Mouse (Mus musculus): Measurements from ENCODE around the gene Zfp280b. TPM values are rescaled to one million over a fixed set of nuclear protein-coding genes. Genes with fewer than 3 reads are reported as not detected.

Zfp280b gene
- polyA plus RNA-seq, 1 experiment from 2014 or later = 28.7 TPM

DNA sequence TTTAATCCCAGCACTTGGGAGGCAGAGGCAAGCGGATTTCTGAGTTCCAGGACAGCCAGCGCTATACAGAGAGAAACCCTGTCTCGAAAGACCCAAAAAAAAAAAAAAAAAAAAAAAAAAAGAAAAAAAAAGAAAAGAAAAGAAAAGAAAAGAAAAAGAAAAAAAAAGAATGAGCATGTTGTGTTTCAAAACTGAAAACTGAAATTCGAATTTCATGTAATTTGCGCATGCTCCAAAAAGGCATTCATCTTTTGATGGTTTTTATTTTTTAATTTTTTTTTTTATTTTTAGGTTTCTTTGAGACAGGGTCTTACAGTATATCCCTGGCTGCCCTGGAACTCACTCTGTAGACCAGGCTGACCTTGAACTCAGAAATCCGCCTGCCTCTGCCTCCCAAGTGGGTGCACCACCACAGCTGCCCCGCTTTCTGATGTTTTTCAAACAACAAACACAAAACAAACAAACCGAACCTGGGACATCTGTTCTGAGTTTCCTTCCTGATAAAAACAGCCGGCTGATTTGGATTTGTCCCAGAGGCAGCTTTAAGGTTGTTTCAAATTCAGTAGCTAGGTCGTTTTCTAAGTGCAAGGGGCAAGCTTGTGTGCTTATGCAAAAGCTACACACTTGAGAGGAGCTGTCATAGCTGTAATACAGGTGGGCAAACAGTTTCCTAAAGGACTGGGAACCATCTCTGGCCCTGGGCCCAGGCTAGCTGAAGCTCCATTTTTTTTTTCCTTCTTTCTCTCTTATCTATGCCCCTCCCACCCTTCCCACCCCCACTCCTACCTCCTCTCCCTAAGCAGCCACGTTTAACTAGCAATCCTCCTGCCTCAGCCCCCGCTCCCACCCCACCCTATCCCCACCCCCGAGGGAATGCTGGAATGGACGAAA is 694 bp upstream of the Zfp280b start:
- peak overlapping the region; percentile 90; the same call in 1 of the 2 replicates for H3K9ac ChIP-seq
- H3K4me3 ChIP-seq = peak overlapping the region; percentile 66
- H3K4me2 ChIP-seq (replicated peaks) = peak overlapping the region; percentile 80
- H3K4me1 ChIP-seq = peaks cover 4% of the 10 kb centered on the region; the same call in 1 of the 2 replicates
- no peaks in the 10 kb centered on the region for H3K27me3 ChIP-seq
- peaks cover 15% of the 10 kb centered on the region for H3K36me3 ChIP-seq
- 51% methylated on average over 14 of the region's 14 CpGs for WGBS
- H3K9me3 ChIP-seq = no peaks in the 10 kb centered on the region
- H3K27ac ChIP-seq = peak overlapping the region; percentile 41; the same call in 1 of the 2 replicates
- ATAC-seq (ENCODE audit: insufficient number of reproducible peaks, insufficient read depth, low FRiP score, low TSS enrichment) = peak; percentile 42; the same call in 1 of the 2 replicates

DNA sequence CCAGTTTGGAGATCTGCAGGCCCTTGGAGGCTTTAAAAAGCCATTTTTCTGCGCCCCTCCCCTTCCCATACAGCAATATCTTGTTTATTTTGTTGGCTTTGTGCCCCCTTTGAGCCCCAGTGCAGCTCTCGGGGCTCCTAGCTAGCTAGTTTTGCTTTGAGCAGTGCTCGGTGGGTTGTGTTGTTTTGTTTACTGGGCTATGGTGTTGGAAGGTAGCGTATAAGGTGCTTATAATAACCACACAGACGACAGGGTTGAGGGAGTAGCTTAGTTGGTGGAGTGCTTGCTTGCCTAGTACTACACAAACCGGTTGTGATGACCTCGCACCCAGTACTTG is 637 bp downstream of the Zfp280b start:
- Histone ChIP-seq H3K27me3 (no peaks in the 10 kb centered on the region), H3K27ac (peak overlapping the region; percentile 80; the same call in 1 of the 2 replicates), H3K9ac (peak overlapping the region; percentile 90), H3K4me1 (peaks cover 3% of the 10 kb centered on the region; the same call in 1 of the 2 replicates), H3K4me2 (replicated peaks) (peak overlapping the region; percentile 80), H3K9me3 (no peaks in the 10 kb centered on the region), H3K4me3 (peak overlapping the region; percentile 66), H3K36me3 (peaks cover 28% of the 10 kb centered on the region)
- WGBS = 20% methylated on average over 7 of the region's 7 CpGs
- no peak for ATAC-seq (ENCODE audit: insufficient number of reproducible peaks, insufficient read depth, low FRiP score, low TSS enrichment)

DNA sequence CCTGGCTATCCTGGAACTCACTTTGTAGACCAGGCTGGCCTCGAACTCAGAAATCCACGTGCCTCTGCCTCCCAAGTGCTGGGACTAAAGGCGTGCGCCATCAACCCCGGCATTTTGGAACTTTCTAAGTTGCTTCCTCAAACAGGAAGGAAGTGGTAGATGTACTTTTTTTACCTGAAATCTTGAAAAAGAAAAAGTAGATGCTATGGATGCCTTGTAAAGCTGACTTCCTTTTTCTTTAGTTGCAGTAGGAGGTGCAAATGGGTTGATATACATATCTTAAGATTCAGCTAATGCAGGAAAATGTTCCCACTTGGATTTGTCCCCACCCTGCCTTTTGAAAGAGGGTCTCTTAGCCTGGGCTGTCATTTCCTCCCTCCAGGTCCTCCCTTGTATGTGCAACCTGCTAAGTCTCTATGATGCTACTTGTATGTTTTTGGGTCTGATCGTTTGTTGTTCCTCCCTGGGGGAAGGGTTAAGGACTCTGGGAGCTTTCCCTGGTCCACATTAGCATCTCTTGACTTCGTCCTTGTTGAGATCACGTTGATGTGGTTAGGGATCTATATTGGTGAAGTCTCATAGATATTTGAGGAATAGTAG is 1.7 kb downstream of the Zfp280b start:
- H3K9me3 ChIP-seq = no peaks in the 10 kb centered on the region
- no peak for ATAC-seq (ENCODE audit: insufficient number of reproducible peaks, insufficient read depth, low FRiP score, low TSS enrichment)
- H3K4me3 ChIP-seq = no peak overlapping the region
- H3K4me2 ChIP-seq (replicated peaks) = 0 out of 2 replicates have a peak overlapping the region, but pooled peaks have one; percentile 80
- no peak overlapping the region for H3K9ac ChIP-seq
- H3K4me1 ChIP-seq = no peaks in the 10 kb centered on the region
- no peaks in the 10 kb centered on the region for H3K27me3 ChIP-seq
- peaks cover 38% of the 10 kb centered on the region for H3K36me3 ChIP-seq
- no peak overlapping the region for H3K27ac ChIP-seq
- 93% methylated on average over 8 of the region's 8 CpGs for WGBS

DNA sequence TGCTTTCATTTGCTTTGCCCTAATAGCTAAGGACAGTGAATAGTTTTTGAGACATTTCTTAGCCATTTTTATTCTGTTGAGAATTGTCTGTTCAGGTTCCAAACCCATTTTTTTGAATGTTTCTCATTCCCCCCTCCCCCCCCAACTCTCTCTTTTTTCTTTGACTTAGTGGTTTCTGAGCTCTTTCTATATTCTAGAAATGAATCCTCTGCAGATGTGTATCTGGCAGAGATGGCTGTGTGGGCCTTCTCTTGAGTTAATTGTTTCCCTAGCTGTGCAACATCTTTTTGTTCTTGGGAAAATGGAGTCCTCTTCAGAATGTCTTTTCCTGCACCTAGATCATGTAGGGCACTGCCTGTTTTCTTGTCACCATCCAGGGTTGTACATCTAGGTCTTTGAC is 2.8 kb downstream of the Zfp280b start:
- ATAC-seq (ENCODE audit: insufficient number of reproducible peaks, insufficient read depth, low FRiP score, low TSS enrichment) = no peak
- Histone ChIP-seq H3K27ac (no peak overlapping the region), H3K9me3 (no peaks in the 10 kb centered on the region), H3K36me3 (peaks cover 49% of the 10 kb centered on the region), H3K4me2 (replicated peaks) (no peak overlapping the region), H3K27me3 (no peaks in the 10 kb centered on the region), H3K4me3 (no peak overlapping the region), H3K4me1 (no peaks in the 10 kb centered on the region), H3K9ac (no peak overlapping the region)

DNA sequence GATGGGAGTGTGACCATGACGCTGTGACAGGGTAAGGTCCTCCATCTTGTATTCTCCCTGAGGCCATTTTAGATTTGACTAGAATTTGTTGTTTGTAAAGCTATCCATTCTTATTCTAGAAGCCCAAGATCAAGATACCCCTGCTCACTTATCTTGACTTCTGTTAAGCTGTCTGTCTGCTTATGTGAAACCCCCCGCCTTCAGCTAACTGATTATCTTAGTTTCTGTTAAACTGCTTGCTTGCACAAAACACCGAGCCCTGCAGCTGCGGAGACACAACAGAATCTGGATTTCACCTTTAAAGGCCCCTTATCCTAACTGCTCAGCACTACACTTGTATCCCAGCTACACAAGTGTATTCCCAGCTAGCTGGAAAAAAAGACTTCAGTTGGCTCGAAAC is 4.5 kb downstream of the Zfp280b start:
- Histone ChIP-seq H3K4me2 (replicated peaks) (no peak overlapping the region), H3K9me3 (no peaks in the 10 kb centered on the region), H3K36me3 (peaks cover 60% of the 10 kb centered on the region), H3K27ac (no peak overlapping the region), H3K27me3 (no peaks in the 10 kb centered on the region), H3K4me3 (no peak overlapping the region), H3K4me1 (no peaks in the 10 kb centered on the region), H3K9ac (no peak overlapping the region)
- WGBS = 90% methylated on average over 5 of the region's 5 CpGs
- ATAC-seq (ENCODE audit: insufficient number of reproducible peaks, insufficient read depth, low FRiP score, low TSS enrichment) = no peak

DNA sequence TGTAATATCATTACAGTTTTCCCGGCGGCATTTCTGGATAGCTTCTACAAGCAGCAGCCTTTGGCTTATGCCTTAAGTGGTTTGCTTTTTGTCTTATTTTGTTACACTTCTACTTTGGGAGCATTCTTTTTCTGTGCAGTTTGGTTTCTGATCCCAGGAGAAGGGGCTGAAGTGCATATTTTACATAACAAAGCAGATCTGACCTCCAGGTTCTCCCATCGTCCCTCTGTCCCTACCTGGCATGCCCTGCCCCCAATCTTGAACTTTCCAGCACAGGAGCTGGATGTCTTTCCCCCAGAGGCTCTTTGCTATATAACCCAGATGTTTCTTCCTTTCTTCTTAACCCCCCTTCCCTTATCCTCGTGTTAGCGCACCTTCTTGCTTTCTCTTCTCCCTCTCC is 12.9 kb downstream of the Zfp280b start:
- Histone ChIP-seq H3K36me3 (peaks cover 24% of the 10 kb centered on the region), H3K9me3 (no peaks in the 10 kb centered on the region), H3K27me3 (no peaks in the 10 kb centered on the region), H3K4me3 (no peak overlapping the region), H3K27ac (no peak overlapping the region), H3K4me1 (peaks cover 4% of the 10 kb centered on the region; the same call in 1 of the 2 replicates), H3K4me2 (replicated peaks) (no peak overlapping the region), H3K9ac (no peak overlapping the region)
- no peak for ATAC-seq (ENCODE audit: insufficient number of reproducible peaks, insufficient read depth, low FRiP score, low TSS enrichment)
- 30% methylated on average over 5 of the region's 5 CpGs for WGBS

GRCm38 (mm10) chr10:76046754-76047153 is 14.3 kb downstream of the Zfp280b start:
- no peak overlapping the region for H3K4me3 ChIP-seq
- no peak overlapping the region for H3K27ac ChIP-seq
- WGBS = 57% methylated on average over 1 of the region's 1 CpGs
- ATAC-seq (ENCODE audit: insufficient number of reproducible peaks, insufficient read depth, low FRiP score, low TSS enrichment) = no peak
- no peak overlapping the region for H3K4me2 ChIP-seq (replicated peaks)
- no peaks in the 10 kb centered on the region for H3K27me3 ChIP-seq
- H3K4me1 ChIP-seq = peaks cover 4% of the 10 kb centered on the region; the same call in 1 of the 2 replicates
- no peaks in the 10 kb centered on the region for H3K9me3 ChIP-seq
- no peak overlapping the region for H3K9ac ChIP-seq
- peaks cover 13% of the 10 kb centered on the region for H3K36me3 ChIP-seq

GRCm38 (mm10) chr10:76047182-76047869 is 14.9 kb downstream of the Zfp280b start:
- Histone ChIP-seq H3K27me3 (no peaks in the 10 kb centered on the region), H3K4me1 (peaks cover 4% of the 10 kb centered on the region; the same call in 1 of the 2 replicates), H3K9ac (no peak overlapping the region), H3K4me3 (no peak overlapping the region), H3K36me3 (peaks cover 13% of the 10 kb centered on the region), H3K27ac (no peak overlapping the region), H3K9me3 (no peaks in the 10 kb centered on the region), H3K4me2 (replicated peaks) (no peak overlapping the region)
- 48% methylated on average over 5 of the region's 5 CpGs for WGBS
- ATAC-seq (ENCODE audit: insufficient number of reproducible peaks, insufficient read depth, low FRiP score, low TSS enrichment) = no peak

DNA sequence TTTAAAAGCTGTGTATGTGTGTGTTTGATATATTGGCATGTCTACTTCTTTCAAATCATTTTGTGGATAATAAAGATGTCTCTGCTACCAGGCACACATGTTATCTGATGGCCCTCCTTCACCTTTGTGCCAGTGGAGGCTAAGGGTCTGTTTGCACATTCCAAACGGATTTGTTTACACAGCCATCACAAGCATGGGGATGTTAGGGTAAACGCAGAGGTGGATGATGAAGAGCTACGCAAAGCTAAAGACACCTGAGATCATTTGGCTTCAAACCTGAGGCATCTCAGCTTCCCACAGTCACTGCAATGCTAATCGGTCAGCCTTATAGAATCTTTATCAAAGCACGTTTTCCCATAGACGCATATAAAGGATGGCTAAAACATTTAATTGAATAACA is 16.5 kb downstream of the Zfp280b start:
- H3K36me3 ChIP-seq = 0 out of 2 replicates have a peak, but pooled peaks cover 2% of the 10 kb centered on the region
- ATAC-seq (ENCODE audit: insufficient number of reproducible peaks, insufficient read depth, low FRiP score, low TSS enrichment) = no peak
- H3K9me3 ChIP-seq = no peaks in the 10 kb centered on the region
- peaks cover 4% of the 10 kb centered on the region; the same call in 1 of the 2 replicates for H3K4me1 ChIP-seq
- no peak overlapping the region for H3K4me2 ChIP-seq (replicated peaks)
- no peak overlapping the region for H3K27ac ChIP-seq
- H3K27me3 ChIP-seq = no peaks in the 10 kb centered on the region
- H3K9ac ChIP-seq = no peak overlapping the region
- H3K4me3 ChIP-seq = no peak overlapping the region
- 35% methylated on average over 6 of the region's 6 CpGs for WGBS

GRCm38 (mm10) chr10:76051860-76052259 is 19.4 kb downstream of the Zfp280b start:
- Histone ChIP-seq H3K27me3 (no peaks in the 10 kb centered on the region), H3K4me1 (no peaks in the 10 kb centered on the region), H3K9me3 (no peaks in the 10 kb centered on the region), H3K4me3 (no peak overlapping the region), H3K4me2 (replicated peaks) (no peak overlapping the region), H3K36me3 (no peaks in the 10 kb centered on the region), H3K27ac (no peak overlapping the region), H3K9ac (no peak overlapping the region)
- ATAC-seq (ENCODE audit: insufficient number of reproducible peaks, insufficient read depth, low FRiP score, low TSS enrichment) = no peak
- 72% methylated on average over 11 of the region's 11 CpGs for WGBS

DNA sequence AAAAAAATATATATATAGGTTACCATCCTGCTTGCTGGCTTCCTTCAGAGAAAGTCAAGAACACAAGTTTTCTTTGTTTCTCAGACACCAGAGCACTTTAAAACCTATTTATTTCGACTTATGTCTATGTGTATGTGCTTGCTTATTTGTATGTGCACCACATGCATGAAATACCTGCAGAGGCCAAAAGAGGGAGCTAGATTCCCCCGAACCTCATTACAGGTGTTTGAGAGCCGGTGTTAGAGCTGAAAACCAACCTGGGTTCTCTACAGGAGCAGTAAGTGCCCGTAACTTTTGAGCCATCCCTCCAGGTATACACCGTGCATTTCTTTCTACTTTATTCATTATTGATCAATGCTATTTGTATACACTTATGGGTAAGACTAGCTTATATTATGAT is 30.0 kb downstream of the Zfp280b start:
- Histone ChIP-seq H3K27me3 (no peaks in the 10 kb centered on the region), H3K4me1 (no peaks in the 10 kb centered on the region), H3K9ac (no peak overlapping the region), H3K9me3 (no peaks in the 10 kb centered on the region), H3K36me3 (no peaks in the 10 kb centered on the region), H3K4me3 (no peak overlapping the region), H3K4me2 (replicated peaks) (no peak overlapping the region), H3K27ac (no peak overlapping the region)
- ATAC-seq (ENCODE audit: insufficient number of reproducible peaks, insufficient read depth, low FRiP score, low TSS enrichment) = no peak
- WGBS = 84% methylated on average over 5 of the region's 5 CpGs
